Mouse (Mus musculus): ENCODE measurements around the gene Stx5a. TPM values are rescaled to one million over a fixed set of nuclear protein-coding genes. Genes with fewer than 3 reads are reported as not detected.

Stx5a gene
- polyA plus RNA-seq (2016; fragmentation: Nextera tagmentation; extraction: Ambion mirVana): 94.9 and 103 TPM in 2 replicates

DNA sequence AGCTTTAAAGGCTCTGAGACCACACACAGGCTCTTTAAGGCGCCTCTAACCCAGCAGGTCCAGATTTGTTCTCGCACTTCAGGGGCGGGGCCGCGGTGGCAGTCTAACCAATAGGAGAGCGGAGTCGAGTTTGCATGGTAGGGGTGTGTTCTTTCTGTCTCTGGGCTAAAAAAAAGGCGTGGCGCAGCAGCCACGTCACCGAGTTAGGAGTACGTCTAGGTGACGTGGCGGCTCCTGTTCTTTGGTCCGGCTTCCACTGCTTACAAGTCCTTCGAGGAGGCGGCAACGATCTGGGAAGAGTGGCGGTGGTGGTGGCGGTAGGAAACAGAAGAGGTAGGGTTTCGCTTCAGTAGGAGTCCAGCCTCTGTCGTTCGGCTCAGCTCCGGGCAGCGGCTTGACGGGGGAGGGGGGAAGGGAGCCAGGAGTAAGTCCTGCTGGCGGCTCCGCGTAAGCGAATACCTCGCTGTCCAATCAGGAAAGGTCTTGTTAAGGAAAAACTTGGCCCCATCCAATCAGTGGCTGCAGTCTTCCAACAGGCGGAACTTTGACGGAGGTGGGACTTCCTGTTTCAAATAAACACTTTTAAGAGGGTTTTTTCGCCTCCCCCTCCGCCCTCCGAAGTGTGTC is at the start of gene Stx5a:
Gene Stx5a (plus strand): TSS at position 171 of the 627 bp plus-strand sequence.
- Histone ChIP-seq H3K27me3 (ENCODE audit: low read depth, poor library complexity, severe bottlenecking) (no peaks in the 10 kb centered on the region), H3K9me3 (replicated peaks) (no peaks in the 10 kb centered on the region), H3K4me3 (peak within 1 kb of the TSS; percentile 86), H3K36me3 (peaks cover 79% of the 10 kb centered on the region), H3K4me1 (peaks cover 28% of the 10 kb centered on the region), H3K27ac (replicated peaks) (peak within 1 kb of the TSS; percentile 93)
- DNase-seq (ENCODE audit: low spot score): peak; percentile 95
- WGBS: under 1% methylated on average over 36 of the region's 36 CpGs

GRCm38 (mm10) chr19:8691871-8692539 is 49.2 kb upstream of the Stx5a start:
- no peak for DNase-seq (ENCODE audit: low spot score)
- H3K36me3 ChIP-seq: no peaks in the 10 kb centered on the region
- no peaks in the 10 kb centered on the region for H3K27me3 ChIP-seq (ENCODE audit: low read depth, poor library complexity, severe bottlenecking)
- WGBS: 60% methylated on average over 9 of the region's 9 CpGs
- H3K4me3 ChIP-seq: no peak overlapping the region
- H3K27ac ChIP-seq (replicated peaks): no peak overlapping the region
- H3K4me1 ChIP-seq: peaks cover 22% of the 10 kb centered on the region
- H3K9me3 ChIP-seq (replicated peaks): no peaks in the 10 kb centered on the region

- no peak for DNase-seq (ENCODE audit: low spot score)
These were observed 48.5 kb upstream of the Stx5a start for GRCm38 (mm10) chr19:8692740-8693139.

GRCm38 (mm10) chr19:8695330-8695729 is 45.9 kb upstream of the Stx5a start:
- Histone ChIP-seq H3K27ac (replicated peaks) (no peak overlapping the region), H3K36me3 (no peaks in the 10 kb centered on the region), H3K27me3 (ENCODE audit: low read depth, poor library complexity, severe bottlenecking) (no peaks in the 10 kb centered on the region), H3K9me3 (replicated peaks) (no peaks in the 10 kb centered on the region), H3K4me1 (peaks cover 22% of the 10 kb centered on the region), H3K4me3 (no peak overlapping the region)
- WGBS: 55% methylated on average over 6 of the region's 6 CpGs
- DNase-seq (ENCODE audit: low spot score): no peak

More at GRCm38 (mm10) chr19:8692740-8693139, 48.5 kb upstream of the Stx5a start:
- Histone ChIP-seq H3K4me3 (no peak overlapping the region), H3K36me3 (no peaks in the 10 kb centered on the region), H3K4me1 (peaks cover 22% of the 10 kb centered on the region), H3K27me3 (ENCODE audit: low read depth, poor library complexity, severe bottlenecking) (no peaks in the 10 kb centered on the region), H3K9me3 (replicated peaks) (no peaks in the 10 kb centered on the region), H3K27ac (replicated peaks) (no peak overlapping the region)
- WGBS: 62% methylated on average over 5 of the region's 5 CpGs

DNA sequence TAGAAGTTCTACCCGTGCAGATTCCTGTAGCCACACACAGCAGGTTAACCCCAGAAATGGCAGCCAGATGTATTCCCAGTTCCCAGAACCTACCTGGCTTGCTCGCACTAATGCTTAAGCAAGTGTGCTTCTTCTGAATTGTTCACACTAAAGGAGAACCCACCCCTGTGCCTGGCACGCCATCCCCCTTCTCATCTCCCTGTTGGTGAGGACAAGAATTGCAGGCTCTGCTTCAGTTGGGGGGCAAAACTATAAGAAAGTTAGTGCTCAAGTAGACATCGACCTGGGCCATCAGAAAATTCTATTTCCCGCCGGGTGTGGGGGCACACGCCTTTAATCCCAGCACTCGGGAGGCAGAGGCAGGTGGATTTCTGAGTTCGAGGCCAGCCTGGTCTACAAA is 41.6 kb upstream of the Stx5a start:
- Histone ChIP-seq H3K36me3 (no peaks in the 10 kb centered on the region), H3K27ac (replicated peaks) (no peak overlapping the region), H3K9me3 (replicated peaks) (no peaks in the 10 kb centered on the region), H3K4me1 (peaks cover 18% of the 10 kb centered on the region; the same call in 1 of the 2 replicates), H3K4me3 (no peak overlapping the region), H3K27me3 (ENCODE audit: low read depth, poor library complexity, severe bottlenecking) (no peaks in the 10 kb centered on the region)
- WGBS: 82% methylated on average over 9 of the region's 9 CpGs
- DNase-seq (ENCODE audit: low spot score): no peak

GRCm38 (mm10) chr19:8702458-8702857 is 38.8 kb upstream of the Stx5a start:
- H3K27me3 ChIP-seq (ENCODE audit: low read depth, poor library complexity, severe bottlenecking): no peaks in the 10 kb centered on the region
- H3K27ac ChIP-seq (replicated peaks): no peak overlapping the region
- peaks cover 9% of the 10 kb centered on the region; the same call in 1 of the 2 replicates for H3K4me1 ChIP-seq
- H3K9me3 ChIP-seq (replicated peaks): no peaks in the 10 kb centered on the region
- peaks cover 14% of the 10 kb centered on the region for H3K36me3 ChIP-seq
- no peak for DNase-seq (ENCODE audit: low spot score)
- WGBS: 78% methylated on average over 3 of the region's 3 CpGs
- no peak overlapping the region for H3K4me3 ChIP-seq

GRCm38 (mm10) chr19:8703571-8703970 is 37.6 kb upstream of the Stx5a start:
- no peaks in the 10 kb centered on the region for H3K9me3 ChIP-seq (replicated peaks)
- DNase-seq (ENCODE audit: low spot score): no peak
- WGBS: 42% methylated on average over 4 of the region's 4 CpGs

GRCm38 (mm10) chr19:8705026-8705708 is 36.0 kb upstream of the Stx5a start:
- Histone ChIP-seq H3K36me3 (peaks cover 41% of the 10 kb centered on the region), H3K27me3 (ENCODE audit: low read depth, poor library complexity, severe bottlenecking) (no peaks in the 10 kb centered on the region), H3K4me1 (peaks cover 9% of the 10 kb centered on the region; the same call in 1 of the 2 replicates), H3K9me3 (replicated peaks) (no peaks in the 10 kb centered on the region), H3K27ac (replicated peaks) (no peak overlapping the region), H3K4me3 (no peak overlapping the region)
- no peak for DNase-seq (ENCODE audit: low spot score)
- WGBS: 77% methylated on average over 6 of the region's 6 CpGs

More at GRCm38 (mm10) chr19:8703571-8703970, 37.6 kb upstream of the Stx5a start:
- Histone ChIP-seq H3K27me3 (ENCODE audit: low read depth, poor library complexity, severe bottlenecking) (no peaks in the 10 kb centered on the region), H3K4me1 (peaks cover 9% of the 10 kb centered on the region; the same call in 1 of the 2 replicates), H3K27ac (replicated peaks) (no peak overlapping the region), H3K4me3 (no peak overlapping the region), H3K36me3 (peaks cover 26% of the 10 kb centered on the region)

GRCm38 (mm10) chr19:8706132-8706667 is 35.0 kb upstream of the Stx5a start:
- DNase-seq (ENCODE audit: low spot score): no peak
- Histone ChIP-seq H3K27ac (replicated peaks) (no peak overlapping the region), H3K4me3 (no peak overlapping the region), H3K36me3 (peaks cover 52% of the 10 kb centered on the region), H3K9me3 (replicated peaks) (no peaks in the 10 kb centered on the region), H3K27me3 (ENCODE audit: low read depth, poor library complexity, severe bottlenecking) (no peaks in the 10 kb centered on the region), H3K4me1 (peaks cover 16% of the 10 kb centered on the region; the same call in 1 of the 2 replicates)
- WGBS: 86% methylated on average over 7 of the region's 7 CpGs

DNA sequence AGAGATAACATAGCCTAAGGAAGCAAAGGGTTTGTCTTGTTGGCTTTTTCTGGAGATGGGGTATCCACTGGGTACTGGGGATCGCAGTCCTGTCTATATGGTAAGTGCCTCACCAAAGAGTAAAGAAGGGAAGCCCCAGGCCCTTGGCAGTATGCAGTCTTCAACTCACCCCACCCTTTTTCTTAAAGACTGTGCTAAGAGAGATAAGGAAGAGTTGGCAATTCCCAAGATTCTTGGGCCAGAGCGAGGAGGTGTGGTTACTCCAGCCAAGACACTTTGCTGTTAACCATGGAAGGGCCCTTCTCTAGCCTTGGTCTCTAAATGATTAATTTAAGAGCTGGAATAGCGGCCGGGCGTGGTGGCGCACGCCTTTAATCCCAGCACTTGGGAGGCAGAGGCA is 34.3 kb upstream of the Stx5a start:
- Histone ChIP-seq H3K4me3 (no peak overlapping the region), H3K36me3 (peaks cover 59% of the 10 kb centered on the region), H3K27ac (replicated peaks) (no peak overlapping the region), H3K4me1 (peaks cover 23% of the 10 kb centered on the region), H3K9me3 (replicated peaks) (no peaks in the 10 kb centered on the region), H3K27me3 (ENCODE audit: low read depth, poor library complexity, severe bottlenecking) (no peaks in the 10 kb centered on the region)
- WGBS: 97% methylated on average over 7 of the region's 7 CpGs
- no peak for DNase-seq (ENCODE audit: low spot score)

DNA sequence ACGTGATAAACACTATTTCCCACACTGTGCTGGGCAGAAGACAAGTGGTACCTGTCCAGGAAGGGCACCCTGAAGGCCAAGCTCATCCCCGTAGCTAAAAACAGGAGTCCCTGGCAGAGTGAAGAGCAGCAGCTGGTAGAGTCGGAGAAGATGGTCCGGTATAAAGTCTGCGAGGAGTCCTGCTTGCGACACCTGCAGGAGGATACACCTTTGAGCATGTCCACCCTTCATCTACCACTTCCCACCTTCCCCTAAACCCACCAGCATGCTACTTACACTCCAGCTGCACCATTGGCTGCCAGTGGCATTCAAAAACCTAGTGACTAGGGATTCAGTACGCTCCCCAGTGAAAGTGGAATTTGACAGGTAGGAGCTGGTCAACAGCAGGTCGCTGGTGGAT is 32.3 kb upstream of the Stx5a start:
- no peak for DNase-seq (ENCODE audit: low spot score)
- Histone ChIP-seq H3K27ac (replicated peaks) (no peak overlapping the region), H3K4me1 (peaks cover 26% of the 10 kb centered on the region), H3K9me3 (replicated peaks) (no peaks in the 10 kb centered on the region), H3K36me3 (peaks cover 61% of the 10 kb centered on the region), H3K27me3 (ENCODE audit: low read depth, poor library complexity, severe bottlenecking) (no peaks in the 10 kb centered on the region), H3K4me3 (no peak overlapping the region)
- 92% methylated on average over 8 of the region's 8 CpGs for WGBS

DNA sequence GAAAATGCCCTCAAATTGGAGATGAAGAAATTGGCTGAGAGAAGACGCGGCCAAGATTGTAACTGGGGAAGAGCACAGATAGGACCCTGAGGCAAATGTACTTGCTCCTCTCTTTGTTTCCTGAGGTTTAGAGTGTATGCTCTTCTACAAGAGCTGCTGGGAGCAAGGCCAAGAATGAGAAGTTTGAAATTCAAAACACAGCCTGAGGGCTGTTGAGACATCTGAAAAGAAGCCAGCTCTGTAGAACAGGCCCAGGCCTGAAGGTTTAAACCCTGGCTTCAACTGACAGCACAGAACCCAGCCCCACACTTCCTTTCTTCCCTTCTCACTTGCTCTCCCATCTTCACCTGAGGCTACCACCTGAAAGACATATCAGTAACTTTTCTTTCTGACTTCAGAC is 31.2 kb upstream of the Stx5a start:
- 93% methylated on average over 2 of the region's 2 CpGs for WGBS
- Histone ChIP-seq H3K27me3 (ENCODE audit: low read depth, poor library complexity, severe bottlenecking) (no peaks in the 10 kb centered on the region), H3K4me1 (peaks cover 31% of the 10 kb centered on the region), H3K36me3 (peaks cover 61% of the 10 kb centered on the region), H3K27ac (replicated peaks) (no peak overlapping the region), H3K4me3 (no peak overlapping the region), H3K9me3 (replicated peaks) (no peaks in the 10 kb centered on the region)
- DNase-seq (ENCODE audit: low spot score): no peak
